Mouse (Mus musculus): ENCODE data around the gene Olfr1206. TPM values are rescaled to one million over a fixed set of nuclear protein-coding genes. Genes with fewer than 3 reads are reported as not detected.

The Olfr1206 gene
- not detected in 2 replicates for polyA plus RNA-seq (2014; fragmentation: Nextera tagmentation; extraction: Ambion mirVana)

DNA sequence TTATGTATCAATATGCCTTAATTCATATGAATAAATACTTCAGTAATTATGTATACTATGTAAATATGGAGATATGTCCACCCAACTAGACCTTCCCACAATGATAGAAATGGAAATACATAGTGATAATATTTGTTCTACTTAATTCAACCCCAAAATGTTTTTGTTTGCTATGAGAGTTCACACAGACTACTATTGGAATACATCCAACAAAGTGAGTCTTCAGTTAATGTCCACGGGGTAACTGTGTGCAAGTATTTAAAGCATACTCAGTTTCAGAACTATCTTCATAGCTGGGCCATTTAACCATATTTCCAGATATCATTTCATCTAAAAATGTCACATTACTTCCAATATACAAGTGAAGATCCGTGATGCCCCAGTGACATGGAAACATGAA lies at the start of gene Olfr1206:
TSS of gene Olfr1206 (plus strand) at position 301 of the 400 bp plus-strand sequence.
- H3K4me3 ChIP-seq (replicated peaks; ENCODE audit: low read length), result no peak within 1 kb of the TSS
- H3K4me2 ChIP-seq (replicated peaks), result no peak within 1 kb of the TSS
- H3K9me3 ChIP-seq (ENCODE audit: control insufficient read depth, low read length), result no peaks in the 10 kb centered on the region
- H3K36me3 ChIP-seq (replicated peaks; ENCODE audit: control insufficient read depth, insufficient read depth), result no peaks in the 10 kb centered on the region
- no peaks in the 10 kb centered on the region for H3K27me3 ChIP-seq (ENCODE audit: control insufficient read depth, insufficient read depth, low read length)
- H3K4me1 ChIP-seq (replicated peaks; ENCODE audit: control insufficient read depth, insufficient read depth, low read length), result no peaks in the 10 kb centered on the region
- H3K9ac ChIP-seq, result no peak within 1 kb of the TSS
- no peak within 1 kb of the TSS for H3K27ac ChIP-seq
- ATAC-seq (ENCODE audit: low FRiP score), result no peak
- DNase-seq (ENCODE audit: low spot score), result no peak
- whole genome bisulfite sequencing, result 87% methylated on average over 2 of the region's 2 CpGs

DNA sequence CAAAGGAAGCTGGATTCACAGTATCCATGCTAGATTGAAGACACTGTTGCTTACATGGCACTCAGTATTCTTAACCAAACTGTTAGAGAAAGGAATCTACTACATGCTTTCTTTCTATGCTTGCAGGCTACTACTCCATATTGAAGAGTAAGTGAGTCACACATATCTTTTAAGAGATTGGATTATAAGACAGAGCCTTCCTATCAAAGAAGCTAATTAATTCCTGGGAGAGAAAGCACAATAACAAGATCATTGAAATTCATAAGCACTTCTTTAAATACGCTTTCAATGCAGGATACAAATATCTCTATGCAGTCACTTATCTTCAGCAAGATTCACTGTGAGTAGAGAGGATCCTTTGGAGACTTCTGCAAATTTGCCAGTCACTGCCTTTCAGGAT lies 48.8 kb upstream of the Olfr1206 start, which contains the start of gene Olfr1202:
TSS of gene Olfr1202 (plus strand) at position 301 of the 400 bp plus-strand sequence.
- DNase-seq (ENCODE audit: low spot score), result no peak
- H3K4me1 ChIP-seq (replicated peaks; ENCODE audit: control insufficient read depth, insufficient read depth, low read length), result no peaks in the 10 kb centered on the region
- H3K4me2 ChIP-seq (replicated peaks), result no peak within 1 kb of the TSS
- no peak within 1 kb of the TSS for H3K27ac ChIP-seq
- WGBS, result 87% methylated on average over 1 of the region's 1 CpGs
- H3K9ac ChIP-seq, result no peak within 1 kb of the TSS
- no peaks in the 10 kb centered on the region for H3K9me3 ChIP-seq (ENCODE audit: control insufficient read depth, low read length)
- no peaks in the 10 kb centered on the region for H3K27me3 ChIP-seq (ENCODE audit: control insufficient read depth, insufficient read depth, low read length)
- H3K4me3 ChIP-seq (replicated peaks; ENCODE audit: low read length), result no peak within 1 kb of the TSS
- no peak for ATAC-seq (ENCODE audit: low FRiP score)
- no peaks in the 10 kb centered on the region for H3K36me3 ChIP-seq (replicated peaks; ENCODE audit: control insufficient read depth, insufficient read depth)

DNA sequence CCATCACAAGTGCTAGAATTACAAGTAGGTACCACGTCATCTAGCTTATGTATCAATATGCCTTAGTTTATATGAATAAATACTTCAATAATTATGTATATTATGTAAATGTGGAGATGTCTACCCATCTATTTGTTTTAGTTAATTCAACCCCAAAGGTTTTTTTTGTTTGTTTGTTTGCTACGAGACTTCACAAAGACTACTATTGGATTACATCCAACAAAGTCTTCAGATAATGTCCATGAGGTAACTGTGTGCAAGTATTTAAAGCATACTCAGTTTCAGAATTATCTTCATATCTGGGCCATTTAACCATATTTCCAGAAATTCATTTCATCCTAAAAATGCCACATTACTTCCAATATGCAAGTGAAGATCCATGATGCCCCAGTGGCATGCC lies 33.6 kb upstream of the Olfr1206 start, which contains the start of gene Olfr1205:
TSS of gene Olfr1205 (plus strand) at position 301 of the 400 bp plus-strand sequence.
- 90% methylated on average over 2 of the region's 2 CpGs for WGBS
- no peak within 1 kb of the TSS for H3K4me3 ChIP-seq (replicated peaks; ENCODE audit: low read length)
- H3K9ac ChIP-seq, result no peak within 1 kb of the TSS
- no peak within 1 kb of the TSS for H3K4me2 ChIP-seq (replicated peaks)
- ATAC-seq (ENCODE audit: low FRiP score) (no peak), DNase-seq (ENCODE audit: low spot score) (no peak)
- no peak within 1 kb of the TSS for H3K27ac ChIP-seq
- H3K4me1 ChIP-seq (replicated peaks; ENCODE audit: control insufficient read depth, insufficient read depth, low read length), result no peaks in the 10 kb centered on the region
- H3K27me3 ChIP-seq (ENCODE audit: control insufficient read depth, insufficient read depth, low read length), result no peaks in the 10 kb centered on the region
- no peaks in the 10 kb centered on the region for H3K9me3 ChIP-seq (ENCODE audit: control insufficient read depth, low read length)
- H3K36me3 ChIP-seq (replicated peaks; ENCODE audit: control insufficient read depth, insufficient read depth), result no peaks in the 10 kb centered on the region

DNA sequence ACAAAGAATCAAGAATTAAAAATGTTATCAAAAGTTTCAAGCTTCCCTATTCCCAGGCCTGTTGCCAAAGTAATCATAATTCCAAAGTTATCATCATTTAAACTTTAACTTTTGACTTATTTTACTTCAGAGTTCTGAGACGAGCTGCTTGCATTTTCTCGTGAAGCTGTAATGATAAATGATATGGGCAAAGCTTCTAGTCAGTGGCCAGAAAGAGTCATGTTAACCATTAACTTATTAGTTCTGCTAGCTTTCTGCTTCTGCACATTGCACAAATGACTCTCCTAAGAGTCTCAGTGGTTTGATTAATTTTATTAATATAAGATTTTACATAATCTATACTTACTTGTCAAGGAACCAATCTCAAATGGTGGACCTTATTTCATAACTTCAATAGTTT lies 24.6 kb upstream of the Olfr1206 start:
- no peak overlapping the region for H3K4me2 ChIP-seq (replicated peaks)
- H3K27me3 ChIP-seq (ENCODE audit: control insufficient read depth, insufficient read depth, low read length), result no peaks in the 10 kb centered on the region
- H3K36me3 ChIP-seq (replicated peaks; ENCODE audit: control insufficient read depth, insufficient read depth), result no peaks in the 10 kb centered on the region
- DNase-seq (ENCODE audit: low spot score) (no peak), ATAC-seq (ENCODE audit: low FRiP score) (no peak)
- no peaks in the 10 kb centered on the region for H3K4me1 ChIP-seq (replicated peaks; ENCODE audit: control insufficient read depth, insufficient read depth, low read length)
- H3K27ac ChIP-seq, result no peak overlapping the region
- H3K9me3 ChIP-seq (ENCODE audit: control insufficient read depth, low read length), result no peaks in the 10 kb centered on the region
- H3K4me3 ChIP-seq (replicated peaks; ENCODE audit: low read length), result no peak overlapping the region
- WGBS, result 68% methylated on average over 2 of the region's 2 CpGs
- H3K9ac ChIP-seq, result no peak overlapping the region

DNA sequence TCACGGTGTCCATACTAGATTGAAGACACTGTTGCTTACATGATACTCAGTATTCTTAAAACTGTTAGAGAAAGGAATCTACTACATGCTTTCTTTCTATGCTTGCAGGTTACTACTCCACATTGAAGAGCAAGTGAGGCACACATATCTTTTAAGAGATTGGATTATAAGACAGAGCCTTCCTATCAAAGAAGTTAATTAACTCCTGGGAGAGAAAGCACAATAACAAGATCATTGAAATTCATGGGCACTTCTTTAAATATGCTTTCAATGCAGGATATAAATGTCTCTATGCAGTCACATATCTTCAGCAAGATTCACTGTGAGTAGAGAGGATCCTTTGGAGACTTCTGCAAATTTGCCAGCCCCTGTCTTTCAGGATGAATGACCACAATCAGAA lies 14.0 kb upstream of the Olfr1206 start, which contains the start of gene Olfr1204:
TSS of gene Olfr1204 (plus strand) at position 301 of the 400 bp plus-strand sequence.
- ATAC-seq (ENCODE audit: low FRiP score) (no peak), DNase-seq (ENCODE audit: low spot score) (no peak)
- Histone ChIP-seq H3K4me2 (replicated peaks) (no peak within 1 kb of the TSS), H3K36me3 (replicated peaks; ENCODE audit: control insufficient read depth, insufficient read depth) (no peaks in the 10 kb centered on the region), H3K9ac (no peak within 1 kb of the TSS), H3K27ac (no peak within 1 kb of the TSS), H3K4me1 (replicated peaks; ENCODE audit: control insufficient read depth, insufficient read depth, low read length) (no peaks in the 10 kb centered on the region), H3K9me3 (ENCODE audit: control insufficient read depth, low read length) (no peaks in the 10 kb centered on the region), H3K4me3 (replicated peaks; ENCODE audit: low read length) (no peak within 1 kb of the TSS), H3K27me3 (ENCODE audit: control insufficient read depth, insufficient read depth, low read length) (no peaks in the 10 kb centered on the region)
- 98% methylated on average over 1 of the region's 1 CpGs for WGBS

DNA sequence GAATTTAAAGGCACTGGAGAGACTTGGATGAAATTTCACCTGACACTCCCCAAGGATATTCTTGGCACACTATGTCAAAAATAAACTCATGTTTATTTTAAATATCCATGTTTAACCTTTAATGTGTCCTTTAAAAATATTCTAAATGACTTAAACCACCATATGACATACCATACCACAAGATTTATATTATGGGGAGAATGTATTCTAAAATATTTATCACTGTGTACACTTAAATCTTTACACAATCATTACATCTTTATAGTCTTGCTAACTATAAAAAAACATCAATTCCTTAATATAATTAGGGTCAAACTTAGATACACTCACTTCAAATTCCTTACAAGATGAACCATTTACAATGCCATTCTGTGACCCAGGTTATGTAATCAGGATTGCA lies 39.2 kb downstream of the Olfr1206 start, which contains the start of gene Olfr1208:
TSS of gene Olfr1208 (minus strand) at position 101 of the 400 bp plus-strand sequence.
- no peaks in the 10 kb centered on the region for H3K9me3 ChIP-seq (ENCODE audit: control insufficient read depth, low read length)
- H3K4me3 ChIP-seq (replicated peaks; ENCODE audit: low read length), result no peak within 1 kb of the TSS
- no peaks in the 10 kb centered on the region for H3K4me1 ChIP-seq (replicated peaks; ENCODE audit: control insufficient read depth, insufficient read depth, low read length)
- ATAC-seq (ENCODE audit: low FRiP score), result no peak
- H3K27ac ChIP-seq, result no peak within 1 kb of the TSS
- H3K9ac ChIP-seq, result no peak within 1 kb of the TSS
- no peak for DNase-seq (ENCODE audit: low spot score)
- H3K27me3 ChIP-seq (ENCODE audit: control insufficient read depth, insufficient read depth, low read length), result no peaks in the 10 kb centered on the region
- no peak within 1 kb of the TSS for H3K4me2 ChIP-seq (replicated peaks)
- no peaks in the 10 kb centered on the region for H3K36me3 ChIP-seq (replicated peaks; ENCODE audit: control insufficient read depth, insufficient read depth)

DNA sequence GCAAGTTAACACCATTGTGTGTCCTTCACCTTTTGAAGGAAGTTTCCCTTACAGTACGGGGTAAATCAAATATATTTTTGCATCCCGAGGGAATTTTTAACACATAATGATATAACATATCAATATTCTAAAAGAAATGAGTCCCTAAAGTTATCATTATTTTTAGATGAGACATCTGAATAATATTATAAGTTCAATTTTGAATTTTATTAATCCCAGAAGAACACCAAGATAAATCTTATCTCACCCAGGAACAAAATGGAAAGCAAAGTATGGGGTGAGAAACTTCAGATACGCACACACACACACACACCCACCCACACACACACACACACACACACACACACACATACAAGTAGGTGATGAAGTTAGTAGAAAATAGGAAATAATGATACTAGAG lies 52.0 kb downstream of the Olfr1206 start, which contains the start of gene Olfr1209:
TSS of gene Olfr1209 (minus strand) at position 101 of the 400 bp plus-strand sequence.
- Histone ChIP-seq H3K9me3 (ENCODE audit: control insufficient read depth, low read length) (no peaks in the 10 kb centered on the region), H3K4me3 (replicated peaks; ENCODE audit: low read length) (no peak within 1 kb of the TSS), H3K36me3 (replicated peaks; ENCODE audit: control insufficient read depth, insufficient read depth) (no peaks in the 10 kb centered on the region), H3K4me1 (replicated peaks; ENCODE audit: control insufficient read depth, insufficient read depth, low read length) (no peaks in the 10 kb centered on the region), H3K27ac (no peak within 1 kb of the TSS), H3K9ac (no peak within 1 kb of the TSS), H3K27me3 (ENCODE audit: control insufficient read depth, insufficient read depth, low read length) (no peaks in the 10 kb centered on the region), H3K4me2 (replicated peaks) (no peak within 1 kb of the TSS)
- DNase-seq (ENCODE audit: low spot score), result no peak
- WGBS, result 94% methylated on average over 3 of the region's 3 CpGs
- no peak for ATAC-seq (ENCODE audit: low FRiP score)

Other genes with a start within 250 kb of the Olfr1206 start
- gene Olfr1191-ps1, start 222.7 kb upstream of the Olfr1206 start, polyA plus RNA-seq (2014; fragmentation: Nextera tagmentation; extraction: Ambion mirVana), result not detected in 2 replicates
- not detected in 2 replicates for gene Olfr1192-ps1, start 214.7 kb upstream of the Olfr1206 start, polyA plus RNA-seq (2014; fragmentation: Nextera tagmentation; extraction: Ambion mirVana)
- gene Olfr1193, start 187.6 kb upstream of the Olfr1206 start, polyA plus RNA-seq (2014; fragmentation: Nextera tagmentation; extraction: Ambion mirVana), result not detected in 2 replicates
- gene Olfr1195, start 174.0 kb upstream of the Olfr1206 start, polyA plus RNA-seq (2014; fragmentation: Nextera tagmentation; extraction: Ambion mirVana), result not detected in 2 replicates
- not detected in 2 replicates for gene Olfr1196, start 158.6 kb upstream of the Olfr1206 start, polyA plus RNA-seq (2014; fragmentation: Nextera tagmentation; extraction: Ambion mirVana)
- gene Olfr1197, start 130.9 kb upstream of the Olfr1206 start, polyA plus RNA-seq (2014; fragmentation: Nextera tagmentation; extraction: Ambion mirVana), result not detected in 2 replicates
- gene Olfr1198, start 111.9 kb upstream of the Olfr1206 start, polyA plus RNA-seq (2014; fragmentation: Nextera tagmentation; extraction: Ambion mirVana), result not detected in 2 replicates
- gene Olfr1199, start 102.8 kb upstream of the Olfr1206 start, polyA plus RNA-seq (2014; fragmentation: Nextera tagmentation; extraction: Ambion mirVana), result not detected in 2 replicates
- not detected in 2 replicates for gene Olfr1200, start 92.7 kb upstream of the Olfr1206 start, polyA plus RNA-seq (2014; fragmentation: Nextera tagmentation; extraction: Ambion mirVana)
- gene Olfr1201, start 70.2 kb upstream of the Olfr1206 start, polyA plus RNA-seq (2014; fragmentation: Nextera tagmentation; extraction: Ambion mirVana), result not detected in 2 replicates
- gene Olfr1202, start 48.7 kb upstream of the Olfr1206 start, polyA plus RNA-seq (2014; fragmentation: Nextera tagmentation; extraction: Ambion mirVana), result not detected in 2 replicates
- gene Olfr1205, start 33.5 kb upstream of the Olfr1206 start, polyA plus RNA-seq (2014; fragmentation: Nextera tagmentation; extraction: Ambion mirVana), result not detected in 2 replicates
- gene Olfr1204, start 13.9 kb upstream of the Olfr1206 start, polyA plus RNA-seq (2014; fragmentation: Nextera tagmentation; extraction: Ambion mirVana), result not detected in 2 replicates
- not detected in 2 replicates for gene Olfr1208, start 39.1 kb downstream of the Olfr1206 start, polyA plus RNA-seq (2014; fragmentation: Nextera tagmentation; extraction: Ambion mirVana)
- gene Olfr1209, start 51.9 kb downstream of the Olfr1206 start, polyA plus RNA-seq (2014; fragmentation: Nextera tagmentation; extraction: Ambion mirVana), result not detected in 2 replicates
- gene Olfr1211, start 74.9 kb downstream of the Olfr1206 start, polyA plus RNA-seq (2014; fragmentation: Nextera tagmentation; extraction: Ambion mirVana), result not detected in 2 replicates
- gene Olfr1212, start 90.7 kb downstream of the Olfr1206 start, polyA plus RNA-seq (2014; fragmentation: Nextera tagmentation; extraction: Ambion mirVana), result not detected in 2 replicates
- 0.10 TPM in 1 of 2 replicates, not detected in the other for gene Gm13762, start 117.0 kb downstream of the Olfr1206 start, polyA plus RNA-seq (2014; fragmentation: Nextera tagmentation; extraction: Ambion mirVana)
- not detected in 2 replicates for gene Olfr1214, start 129.4 kb downstream of the Olfr1206 start, polyA plus RNA-seq (2014; fragmentation: Nextera tagmentation; extraction: Ambion mirVana)
- gene Olfr1215, start 143.7 kb downstream of the Olfr1206 start, polyA plus RNA-seq (2014; fragmentation: Nextera tagmentation; extraction: Ambion mirVana), result not detected in 2 replicates
- not detected in 2 replicates for gene Olfr1216, start 155.1 kb downstream of the Olfr1206 start, polyA plus RNA-seq (2014; fragmentation: Nextera tagmentation; extraction: Ambion mirVana)
- gene Olfr1217, start 168.8 kb downstream of the Olfr1206 start, polyA plus RNA-seq (2014; fragmentation: Nextera tagmentation; extraction: Ambion mirVana), result not detected in 2 replicates
- gene Olfr1218, start 198.0 kb downstream of the Olfr1206 start, polyA plus RNA-seq (2014; fragmentation: Nextera tagmentation; extraction: Ambion mirVana), result not detected in 2 replicates
- gene Olfr1219, start 220.3 kb downstream of the Olfr1206 start, polyA plus RNA-seq (2014; fragmentation: Nextera tagmentation; extraction: Ambion mirVana), result not detected in 2 replicates
- not detected in 2 replicates for gene Olfr1220, start 243.6 kb downstream of the Olfr1206 start, polyA plus RNA-seq (2014; fragmentation: Nextera tagmentation; extraction: Ambion mirVana)

All from hindbrain, embryonic 14.5 days (tissue).